Mouse (Mus musculus) CD4-positive helper T cell, adult 2 months (primary cell): ENCODE measurements around the gene Dgka.

Experiments
- DNase-seq: peaks from one replicate; pipeline ENCODE4 v3.0.0-alpha.2; 2012; ENCODE audit warnings: low read depth, missing footprints, low spot score

Dgka gene

DNA sequence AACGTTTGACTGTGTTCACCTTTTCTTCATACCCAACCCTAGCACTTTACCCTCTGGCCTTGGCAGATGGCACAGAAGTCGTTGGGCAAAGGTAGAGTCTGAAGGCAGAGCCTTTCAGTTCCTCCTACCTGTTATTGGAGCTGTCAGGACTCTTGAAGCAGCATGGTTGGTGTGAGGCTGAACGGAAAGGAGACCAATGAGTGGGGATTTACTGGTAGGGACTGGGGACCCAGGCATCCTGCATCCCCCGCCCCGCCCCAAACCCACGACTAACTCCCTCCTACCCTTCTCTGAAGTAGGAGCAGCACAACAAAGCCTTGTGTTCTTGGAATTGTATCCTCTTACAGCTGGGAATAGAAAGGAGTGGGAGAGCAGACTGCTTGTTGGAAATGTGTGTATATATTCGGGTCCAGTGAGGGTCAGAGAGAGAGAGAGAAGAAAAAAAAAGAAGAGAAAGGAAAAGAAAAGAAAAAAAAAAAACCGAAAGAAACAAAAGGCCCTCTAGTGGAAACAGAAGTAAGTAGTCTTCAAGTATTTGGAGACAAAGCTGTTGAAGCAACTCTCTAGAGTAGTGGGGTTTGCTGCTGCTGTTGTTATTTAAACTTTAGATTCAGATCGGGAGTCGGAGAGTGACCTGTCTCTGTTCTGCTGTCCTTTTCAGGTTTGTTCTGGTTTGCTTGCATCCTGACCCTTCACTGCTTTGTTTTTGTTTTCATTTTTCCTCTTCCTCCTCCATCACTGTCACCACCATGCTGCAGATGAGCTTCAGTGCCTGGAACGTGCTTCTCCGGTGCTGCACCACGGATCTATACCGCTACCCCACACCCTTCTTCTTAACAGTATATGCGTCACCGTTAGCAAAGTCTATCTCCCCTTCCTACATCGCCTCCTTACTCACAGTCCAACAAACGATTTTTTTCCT is at the start of gene Dgka:
Gene Dgka (minus strand): TSS at position 176 of the 922 bp plus-strand sequence.
- peak; percentile 88 for DNase-seq

DNA sequence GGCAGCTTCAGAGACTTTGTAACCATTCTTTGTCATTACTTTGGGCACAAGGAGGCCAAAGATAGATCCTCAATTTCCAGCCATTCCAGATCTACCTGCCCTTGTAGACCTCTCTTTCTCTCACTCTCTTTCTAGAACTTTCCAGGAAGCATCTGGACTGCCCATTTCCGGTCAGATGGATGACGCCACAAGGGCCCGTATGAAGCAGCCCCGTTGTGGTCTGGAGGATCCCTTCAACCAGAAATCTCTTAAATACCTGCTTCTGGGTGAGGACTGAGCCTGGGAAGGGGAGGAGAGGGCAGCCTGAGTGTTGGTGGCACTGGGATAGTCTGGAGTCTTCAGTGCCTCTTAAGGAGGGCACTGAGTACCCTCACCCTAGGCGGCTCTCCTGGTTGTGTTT is 49.7 kb upstream of the Dgka start:
- DNase-seq = no peak

DNA sequence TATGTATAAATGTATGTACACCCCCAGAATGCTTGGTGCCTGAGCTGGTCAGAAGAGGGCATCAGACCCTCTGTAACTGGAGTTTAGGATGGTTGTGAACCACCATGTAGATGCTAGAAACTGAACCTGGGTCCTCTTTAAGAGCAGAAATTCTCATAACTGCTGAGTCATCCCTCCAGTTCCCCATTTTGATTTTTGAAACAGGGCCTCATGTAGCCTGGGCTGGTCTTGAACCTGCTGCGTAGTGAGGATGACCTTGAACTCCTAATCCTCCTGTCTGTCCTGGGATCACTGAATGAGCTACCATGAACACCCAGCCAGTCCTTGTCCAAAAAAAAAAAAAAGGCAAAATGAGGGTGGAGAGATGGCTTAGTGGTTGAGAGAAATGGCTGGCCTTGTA is 48.6 kb upstream of the Dgka start:
- no peak for DNase-seq

DNA sequence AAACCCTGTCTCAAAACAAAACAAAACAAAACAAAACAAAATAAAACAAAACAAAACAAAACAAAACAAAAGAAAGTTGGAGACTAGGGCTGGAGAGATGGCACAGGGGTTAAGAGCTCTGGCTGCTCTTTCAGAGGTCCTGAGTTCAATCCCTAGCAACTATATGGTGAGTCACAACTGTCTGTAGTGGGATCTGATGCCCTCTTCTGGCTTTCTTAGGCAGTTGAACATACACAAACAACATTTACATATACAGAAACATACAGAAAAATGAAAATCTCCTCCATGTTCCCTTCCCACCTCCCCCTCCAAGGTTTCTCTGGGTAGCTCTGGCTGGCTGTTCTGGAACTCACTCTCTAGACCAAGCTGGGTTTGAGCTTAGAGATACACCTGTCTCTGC is 47.4 kb upstream of the Dgka start:
- DNase-seq = no peak

DNA sequence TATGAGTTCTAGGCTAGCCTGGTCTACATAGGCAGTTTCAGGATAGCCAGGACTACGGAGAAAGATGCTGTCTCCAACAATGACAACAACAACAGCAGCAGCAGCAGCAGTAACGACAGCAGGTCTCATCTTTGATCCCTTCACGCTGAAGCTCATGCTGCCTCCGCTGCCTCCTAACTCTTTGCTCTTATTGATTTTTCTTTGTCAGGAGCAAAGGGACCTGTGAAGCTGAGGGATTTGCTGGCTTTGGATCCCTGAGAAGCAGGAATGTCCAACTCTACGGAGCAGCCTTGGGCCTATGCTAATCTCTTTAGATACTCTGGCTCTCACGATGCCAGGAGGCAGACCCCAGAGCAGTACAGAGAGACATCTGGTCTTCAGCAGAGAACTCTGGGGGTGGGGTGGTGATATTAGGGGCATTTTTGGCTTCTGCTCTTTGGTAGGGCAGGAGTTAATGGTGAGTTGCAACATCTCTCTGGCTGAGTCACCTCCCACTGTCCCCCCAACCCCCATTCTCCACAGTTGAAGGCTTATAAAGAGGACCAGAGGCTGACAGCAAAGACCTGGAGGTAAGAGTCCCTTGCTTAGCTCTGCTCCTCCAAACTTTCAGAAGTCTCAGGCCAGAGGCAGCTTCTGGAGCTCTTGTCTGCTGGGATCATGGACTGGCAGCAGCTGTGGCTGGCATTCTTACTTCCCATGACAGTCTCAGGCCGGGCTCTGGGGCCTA is 45.9 kb upstream of the Dgka start, which contains the start of gene Mmp19:
Gene Mmp19 (plus strand): TSS at position 513 of the 727 bp plus-strand sequence.
- DNase-seq = no peak

DNA sequence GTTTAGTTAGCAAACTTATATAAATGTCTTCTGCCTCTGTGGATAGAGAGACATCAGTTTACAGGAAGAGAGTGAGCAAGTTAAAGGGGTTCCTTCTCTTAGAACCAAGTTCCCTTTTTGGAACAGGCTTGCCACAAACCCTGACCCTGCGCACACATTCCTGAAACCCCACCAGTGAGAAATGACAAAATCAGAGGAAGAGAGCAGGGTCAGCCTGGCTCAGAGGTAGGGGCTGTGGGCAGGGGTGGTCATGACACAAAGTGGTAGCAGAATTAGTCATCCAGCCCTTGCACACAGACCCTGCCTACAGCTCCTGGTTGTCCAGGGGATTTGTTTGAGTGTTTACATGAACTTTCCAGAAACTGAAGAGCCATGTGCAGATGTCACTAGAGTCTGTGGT is 35.5 kb upstream of the Dgka start:
- DNase-seq = no peak

DNA sequence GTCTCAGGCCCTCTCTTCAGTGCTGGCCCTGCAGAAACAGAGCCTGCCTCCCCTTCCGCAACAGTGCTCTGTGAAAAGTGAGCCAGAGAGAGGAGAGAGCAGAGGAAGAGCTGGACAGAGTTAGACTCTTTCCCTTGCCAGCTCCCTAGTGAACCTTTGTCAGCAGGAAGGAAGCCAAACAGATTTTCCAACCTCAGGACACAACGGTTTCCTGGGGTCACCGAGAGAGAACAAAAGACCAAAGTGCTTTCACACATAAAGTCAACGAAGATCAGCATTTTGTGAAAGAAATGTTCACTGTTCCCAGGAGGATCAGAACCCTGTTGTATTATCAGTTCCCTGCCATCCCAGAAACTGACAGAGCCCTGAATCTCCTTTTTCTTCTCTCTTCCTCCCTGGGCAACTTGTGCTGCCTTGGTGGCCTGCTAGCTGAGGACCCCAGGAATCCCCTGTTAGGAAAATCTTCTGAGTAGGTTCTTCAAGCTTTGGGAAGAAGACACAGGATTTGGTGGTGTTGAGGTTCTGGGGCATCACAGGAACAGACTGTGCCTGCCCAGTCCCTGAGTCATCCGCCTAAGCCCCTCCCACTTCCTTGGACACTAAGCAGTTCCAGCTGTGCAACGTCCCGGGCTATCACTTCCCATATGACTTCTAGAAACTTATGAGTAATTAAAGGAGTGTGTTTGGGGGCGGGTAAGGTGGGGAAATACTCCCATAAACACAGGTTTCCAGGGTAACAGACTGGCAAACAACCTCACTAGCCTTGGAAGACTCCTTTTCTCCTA is 34.5 kb upstream of the Dgka start:
- peak; percentile 33 for DNase-seq

DNA sequence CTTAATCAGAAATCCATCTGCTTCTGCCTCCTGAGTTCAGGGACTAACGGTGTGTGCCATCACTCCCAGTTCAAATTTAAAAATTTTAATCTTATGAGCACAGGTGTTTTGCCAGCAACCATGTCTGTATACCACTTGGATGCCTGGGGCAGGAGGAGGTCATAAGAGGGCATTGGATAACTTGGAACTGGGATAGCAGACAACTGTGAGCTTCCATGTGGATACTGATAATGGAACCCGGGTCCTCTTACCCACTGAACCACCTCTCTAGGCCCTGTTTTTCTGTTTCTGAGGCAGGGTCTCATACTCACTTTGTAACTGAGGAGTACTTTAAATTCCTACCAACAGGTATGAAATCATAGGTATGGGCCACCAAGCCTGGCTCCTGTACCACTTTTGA is 33.8 kb upstream of the Dgka start:
- DNase-seq = no peak

DNA sequence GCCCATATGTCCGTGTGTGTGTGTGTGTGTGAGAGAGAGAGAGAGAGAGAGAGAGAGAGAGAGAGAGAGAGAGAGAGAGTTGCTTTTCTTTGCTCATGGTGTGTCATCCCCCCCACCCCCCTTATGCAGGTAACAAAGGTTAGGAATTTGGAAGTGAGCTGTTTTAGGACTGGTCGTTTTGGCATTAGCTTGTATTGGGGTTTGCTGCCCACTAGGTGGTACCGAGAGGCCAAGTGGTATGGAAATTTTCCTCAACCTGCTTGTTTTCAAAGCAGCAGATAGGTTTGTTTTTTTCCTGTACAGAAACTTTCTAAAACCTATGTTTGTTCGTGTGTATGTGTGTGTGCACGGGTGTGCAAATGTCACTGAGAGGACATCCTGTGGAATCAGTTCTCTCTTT is 29.0 kb upstream of the Dgka start:
- DNase-seq = peak; percentile 13

DNA sequence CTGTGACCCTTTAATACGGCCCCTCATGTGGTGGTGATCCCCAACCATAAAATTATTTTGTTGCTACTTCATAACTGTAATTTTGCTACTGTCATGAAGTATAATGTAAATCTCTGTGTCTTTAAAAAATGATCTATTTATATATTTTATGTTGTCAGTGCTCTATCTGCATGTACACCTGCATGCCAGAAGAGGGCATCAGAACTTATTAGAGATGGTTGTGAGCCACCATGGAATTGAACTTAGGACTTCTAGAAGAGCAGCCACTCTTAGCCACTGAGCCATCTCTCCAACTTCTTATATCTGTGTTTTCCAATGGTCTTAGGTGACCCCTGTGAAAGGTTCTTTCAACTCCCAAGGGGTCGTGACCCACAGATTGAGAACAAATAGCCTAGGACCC is 28.2 kb upstream of the Dgka start:
- DNase-seq = peak; percentile 21

DNA sequence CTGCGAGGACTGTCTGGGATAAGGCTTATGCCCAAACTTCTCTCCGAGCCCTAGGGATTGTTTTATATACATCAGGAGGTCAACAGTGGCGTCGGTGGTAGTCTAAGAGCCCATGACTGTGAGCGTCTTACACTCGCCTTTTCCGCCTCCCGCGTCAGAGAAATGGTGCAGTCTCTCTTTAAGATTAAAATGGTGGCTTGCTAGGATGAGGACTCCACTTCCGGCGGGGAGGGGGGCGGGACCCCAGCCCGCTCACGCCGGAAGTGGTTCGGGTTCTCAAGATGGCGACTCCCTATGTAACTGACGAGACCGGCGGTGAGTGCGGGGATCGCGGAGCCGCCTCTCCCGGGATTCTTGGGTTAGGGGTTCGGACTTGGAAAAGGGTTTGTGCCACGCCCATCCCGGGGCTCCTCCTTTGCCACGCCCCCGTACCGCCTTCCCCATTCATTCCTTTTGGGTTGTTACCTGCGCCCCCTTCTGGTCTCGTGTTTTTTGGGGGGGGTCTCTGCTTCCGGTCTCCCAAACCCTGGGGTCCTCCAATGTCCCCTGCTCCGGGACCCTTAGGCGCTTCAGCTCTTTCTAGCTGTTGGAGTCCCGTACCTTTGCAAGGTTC is 3.7 kb upstream of the Dgka start:
- peak; percentile 96 for DNase-seq

DNA sequence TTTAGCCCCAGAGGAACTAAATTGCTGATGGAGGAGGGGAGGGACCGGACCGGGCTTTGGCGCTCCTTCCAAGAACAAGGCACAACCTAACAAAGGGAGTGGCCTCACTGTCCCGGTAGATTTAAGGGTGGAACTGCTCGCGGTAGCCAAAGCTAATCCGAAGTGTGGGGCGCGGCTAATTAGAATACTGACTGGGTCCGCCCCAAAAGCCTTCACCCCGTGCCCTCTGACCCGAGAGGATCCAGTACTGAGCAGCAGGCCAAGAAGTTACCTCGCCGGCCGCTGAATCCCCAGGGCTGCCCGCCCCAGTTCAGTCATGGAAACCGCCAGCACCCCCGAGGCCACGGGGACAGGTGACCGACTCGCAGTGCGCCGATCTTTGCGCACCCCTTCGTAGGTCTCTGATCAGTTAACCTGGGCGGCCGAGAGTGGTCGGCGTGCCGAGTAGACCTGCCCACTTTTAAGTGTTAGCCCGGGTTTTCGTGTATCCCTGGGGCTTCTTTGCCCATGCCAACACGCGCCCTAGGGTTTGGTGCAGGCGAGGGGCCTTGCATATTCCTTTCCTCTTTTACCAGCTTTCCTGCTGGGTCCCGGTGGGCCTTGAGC is 3.1 kb upstream of the Dgka start, which contains the start of gene Pym1:
Gene Pym1 (plus strand): TSS at position 244 of the 606 bp plus-strand sequence.
- peak; percentile 83 for DNase-seq

DNA sequence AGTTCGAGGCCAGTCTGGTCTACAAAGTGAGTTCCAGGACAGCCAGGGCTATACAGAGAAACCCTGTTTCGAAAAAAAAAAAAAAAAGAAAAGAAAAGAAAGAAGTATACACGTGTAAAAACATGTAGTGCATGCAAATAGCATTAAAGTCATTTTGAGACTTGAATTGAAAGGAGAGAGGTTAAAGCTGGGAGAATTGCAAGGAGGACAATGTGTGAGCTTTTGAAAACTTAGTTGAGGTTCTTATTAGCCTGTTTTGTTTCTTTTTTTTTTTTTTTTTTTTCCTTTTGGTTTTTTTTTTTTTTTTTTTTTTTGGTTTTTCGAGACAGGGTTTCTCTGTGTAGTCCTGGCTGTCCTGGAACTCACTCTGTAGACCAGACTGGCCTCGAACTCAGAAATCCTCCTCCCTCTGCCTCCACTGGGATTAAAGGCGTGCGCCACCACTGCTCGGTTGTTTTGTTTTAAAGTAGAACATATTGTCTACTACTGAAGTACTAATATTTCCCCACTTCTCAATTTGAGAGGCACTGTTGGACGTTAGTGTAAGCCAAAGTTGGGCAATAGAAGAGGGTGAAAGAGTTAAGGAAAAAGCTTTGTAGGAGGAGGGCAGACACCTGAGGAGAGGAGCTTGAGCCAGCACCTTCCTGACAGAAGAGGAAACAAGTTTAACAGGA is 2.5 kb upstream of the Dgka start:
- peak; percentile 55 for DNase-seq

DNA sequence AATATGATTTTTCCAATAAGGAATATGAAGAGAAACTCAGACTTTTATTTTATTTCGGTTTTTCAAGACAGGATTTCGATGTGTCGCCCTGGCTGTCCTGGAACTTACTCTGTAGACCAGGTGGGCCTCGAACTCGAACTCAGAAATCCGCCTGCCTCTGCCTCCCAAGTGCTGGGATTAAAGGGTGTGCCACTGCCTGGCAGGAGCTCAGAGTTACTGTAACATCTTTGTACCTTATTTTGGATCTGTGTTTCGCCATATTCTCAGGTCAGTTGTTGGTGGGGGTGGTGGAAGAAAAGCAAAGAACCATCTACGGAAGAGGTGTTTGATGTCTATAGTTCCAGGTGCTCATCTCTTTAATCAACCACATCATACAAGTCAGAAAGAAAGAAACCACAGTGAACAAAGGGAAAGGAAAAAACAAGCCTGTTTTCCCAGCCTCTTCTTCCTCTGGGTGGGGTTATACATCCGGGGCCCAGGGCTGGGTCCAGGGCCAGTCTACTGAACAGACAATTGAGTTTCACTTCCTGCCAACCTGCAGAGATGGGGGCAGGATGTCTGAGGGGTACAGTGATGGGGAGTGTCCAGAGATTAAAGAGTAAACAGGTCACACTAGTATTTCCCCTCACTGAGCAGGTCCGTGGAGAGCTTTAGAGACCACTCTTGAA is 1.4 kb upstream of the Dgka start:
- DNase-seq = peak; percentile 92

DNA sequence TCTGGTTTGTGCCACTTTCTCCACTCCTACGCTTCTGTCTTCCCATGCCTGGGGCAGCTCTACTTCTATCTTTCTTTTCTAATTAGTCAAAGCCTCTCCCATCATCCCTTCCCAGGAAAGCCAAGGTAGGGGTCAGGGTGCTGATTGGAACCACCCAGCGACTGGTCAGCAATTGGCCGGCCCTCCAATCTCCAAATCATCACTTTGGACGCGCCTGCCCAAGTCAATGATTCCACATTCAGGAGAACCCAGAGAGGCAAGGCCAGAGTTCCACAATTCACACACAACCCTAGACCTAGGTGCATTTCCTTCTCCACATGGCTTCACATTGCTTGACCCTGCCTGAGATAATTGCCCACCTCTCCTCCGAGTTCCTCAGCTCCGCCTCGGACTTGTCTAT is 444 bp downstream of the Dgka start:
- DNase-seq = no peak

DNA sequence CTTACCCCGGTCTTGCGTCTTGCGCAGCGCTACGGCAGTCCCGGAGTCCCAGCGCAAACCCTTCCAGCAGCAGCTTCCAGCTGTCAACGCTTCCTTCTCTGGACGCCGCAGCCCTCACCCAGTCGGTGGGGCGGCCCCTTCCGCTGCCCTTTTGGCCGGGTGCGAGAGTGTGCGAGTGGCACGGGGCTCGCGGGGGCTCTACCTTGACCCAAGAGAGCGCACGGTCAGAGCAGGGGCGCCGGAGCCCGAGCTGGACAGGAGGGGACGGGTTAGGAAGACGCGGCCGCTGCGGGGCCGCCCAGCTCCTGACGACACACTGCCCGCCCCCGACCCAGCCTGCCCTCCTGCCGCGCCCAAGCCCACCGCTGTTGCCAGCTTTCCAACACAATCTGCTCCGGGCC is 864 bp downstream of the Dgka start:
- peak; percentile 61 for DNase-seq

DNA sequence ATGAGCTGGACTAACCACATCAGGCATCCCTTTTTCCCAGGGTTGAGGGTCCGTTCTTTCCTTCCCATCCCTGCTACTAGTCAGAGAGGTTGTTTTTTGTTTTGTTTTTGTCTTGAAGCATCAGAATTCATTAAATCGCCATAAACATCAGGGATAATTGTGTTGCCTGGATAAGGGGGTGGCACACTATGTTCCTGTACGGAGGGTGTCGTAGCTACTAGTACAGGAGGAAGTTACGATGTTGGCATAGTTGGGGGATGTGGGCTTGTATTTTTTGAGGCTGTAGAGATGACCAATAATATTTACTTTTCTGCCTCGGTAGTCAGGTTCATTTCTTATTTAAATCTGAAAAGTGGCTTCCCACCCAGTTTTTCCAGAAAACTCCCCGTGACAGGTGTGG is 1.4 kb downstream of the Dgka start:
- DNase-seq = no peak

DNA sequence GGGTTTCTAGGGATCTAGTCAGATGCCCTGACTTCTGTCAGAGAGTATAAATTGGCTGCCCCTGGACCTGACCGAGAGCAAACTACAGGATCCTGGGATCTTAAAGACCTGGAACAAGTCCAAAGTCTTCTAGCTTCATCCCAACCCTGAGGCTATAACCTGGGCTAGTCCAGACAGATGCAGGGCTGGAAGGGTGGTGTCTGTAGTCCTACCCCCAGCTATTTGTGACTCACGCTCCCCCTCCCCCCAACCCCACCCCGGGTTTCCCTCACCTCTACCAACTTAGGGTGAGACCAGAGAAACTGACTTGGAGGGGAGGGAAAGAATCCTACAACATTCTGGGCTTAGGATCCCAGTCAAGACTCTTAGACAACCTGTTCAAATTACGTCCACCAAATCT is 2.0 kb downstream of the Dgka start:
- peak; percentile 43 for DNase-seq

DNA sequence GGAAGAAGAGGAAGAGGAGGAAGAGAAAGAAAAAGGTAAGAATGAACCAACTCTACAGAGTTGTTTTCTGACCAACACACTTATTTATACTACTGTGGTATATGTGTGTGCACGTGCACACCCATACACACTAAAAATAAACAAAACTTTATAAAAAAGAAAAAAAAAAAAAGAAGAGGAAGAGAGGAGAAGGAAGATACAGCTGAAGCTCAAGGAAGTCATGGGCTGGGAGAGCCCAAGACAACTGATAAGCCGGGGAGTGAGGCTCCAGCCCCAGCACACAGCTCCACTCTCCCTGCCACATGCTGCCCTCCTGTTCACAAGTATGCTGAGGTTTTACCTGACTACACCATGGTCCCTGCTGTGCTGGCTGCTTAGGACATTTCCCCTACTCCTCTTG is 4.4 kb downstream of the Dgka start:
- no peak for DNase-seq

DNA sequence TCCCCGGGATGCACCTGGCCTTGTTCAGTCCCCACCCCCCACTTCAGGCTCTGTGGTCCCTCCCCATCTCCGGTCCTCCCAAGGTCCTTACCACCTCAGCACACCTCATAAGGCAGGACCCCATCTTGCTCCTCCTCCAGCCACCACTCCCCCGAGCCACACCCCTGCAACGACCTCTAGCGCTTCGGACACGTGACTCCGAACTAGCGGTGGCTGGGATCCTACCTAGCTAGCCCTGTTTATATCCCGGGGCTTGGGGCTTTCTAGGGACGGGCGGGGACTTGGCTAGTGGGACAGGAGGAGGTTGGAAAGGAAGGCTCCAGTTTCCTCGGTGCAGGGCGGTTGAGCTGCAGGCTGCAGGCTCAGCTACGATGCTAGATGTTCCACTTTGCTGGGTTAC is 7.2 kb downstream of the Dgka start:
- DNase-seq = no peak
